Mouse (Mus musculus) CD8-positive naive resting alpha-beta T cell, adult 2 months (primary cell): Measurements from ENCODE around the gene Tbl1x.
A peak's percentile ranks its signal among the peaks of the same experiment; 100 is the strongest.

ENCODE experiments used
- DNase-seq, 2 experiments: peaks; one replicate each; pipeline ENCODE4 v3.0.0; 2022; ENCODE audit warnings: low read depth in 2 of 2, low spot score in 2 of 2

The Tbl1x gene

GRCm38 (mm10) chrX:77607488-77607887 is 96.7 kb downstream of the Tbl1x start:
- no peak for DNase-seq

GRCm38 (mm10) chrX:77608947-77609703 is 98.3 kb downstream of the Tbl1x start:
- no peak for DNase-seq

GRCm38 (mm10) chrX:77611938-77612337 is 101.1 kb downstream of the Tbl1x start:
- no peak for DNase-seq

- no peak for DNase-seq
These were observed 102.2 kb downstream of the Tbl1x start for GRCm38 (mm10) chrX:77613041-77613440.

- DNase-seq = no peak
These were observed 105.0 kb downstream of the Tbl1x start for GRCm38 (mm10) chrX:77615735-77616293.

GRCm38 (mm10) chrX:77617368-77618144 is 106.7 kb downstream of the Tbl1x start:
- no peak for DNase-seq

GRCm38 (mm10) chrX:77630439-77630838 is 119.6 kb downstream of the Tbl1x start:
- no peak for DNase-seq

- no peak for DNase-seq
These were observed 125.7 kb downstream of the Tbl1x start for GRCm38 (mm10) chrX:77636499-77636898.

GRCm38 (mm10) chrX:77638076-77638475 is 127.3 kb downstream of the Tbl1x start:
- DNase-seq = peak; percentile 9 to 37

GRCm38 (mm10) chrX:77640301-77640700 is 129.5 kb downstream of the Tbl1x start:
- peak in 1 of 2 experiments; percentile 3 for DNase-seq

GRCm38 (mm10) chrX:77646164-77646563 is 135.4 kb downstream of the Tbl1x start:
- DNase-seq = no peak

GRCm38 (mm10) chrX:77650246-77650645 is 139.4 kb downstream of the Tbl1x start:
- DNase-seq = no peak

GRCm38 (mm10) chrX:77662030-77662429 is 151.2 kb downstream of the Tbl1x start:
- DNase-seq = no peak

- no peak for DNase-seq
These were observed 152.5 kb downstream of the Tbl1x start for GRCm38 (mm10) chrX:77663276-77663675.

- no peak for DNase-seq
These were observed 154.2 kb downstream of the Tbl1x start for GRCm38 (mm10) chrX:77665030-77665429.

- no peak for DNase-seq
These were observed 156.1 kb downstream of the Tbl1x start for GRCm38 (mm10) chrX:77666911-77667310.

- DNase-seq = no peak
These were observed 156.6 kb downstream of the Tbl1x start for GRCm38 (mm10) chrX:77667441-77667840.

- no peak for DNase-seq
These were observed 159.2 kb downstream of the Tbl1x start for GRCm38 (mm10) chrX:77669779-77670550.
